Mouse (Mus musculus): ENCODE data around the gene Polr2l. TPM values are rescaled to one million over a fixed set of nuclear protein-coding genes. Genes with fewer than 3 reads are reported as not detected.

Polr2l gene
- polyA plus RNA-seq, 1 experiment: 62.3 TPM

DNA sequence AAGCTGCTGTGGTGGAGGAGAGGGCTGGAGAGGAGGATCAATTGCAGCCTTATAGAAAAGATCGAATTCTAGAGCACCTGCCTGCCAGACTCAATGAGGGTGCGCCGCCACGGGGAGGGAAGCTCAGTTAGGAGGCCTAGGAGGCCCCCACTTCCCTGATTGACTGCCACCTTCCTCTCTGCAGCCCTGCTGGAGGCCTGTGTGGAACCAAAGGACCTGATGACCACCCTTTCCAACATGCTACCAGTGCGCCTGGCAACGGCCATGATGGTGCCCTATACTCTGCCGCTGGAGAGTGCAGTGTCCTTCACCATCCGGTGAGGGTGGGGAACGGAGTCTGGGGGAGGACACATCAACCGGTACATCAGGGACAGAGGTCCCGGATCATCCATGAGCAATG is 16.3 kb downstream of the Polr2l start:
- 81% methylated on average over 11 of the region's 11 CpGs for WGBS
- TF ChIP-seq CTCF (IDR thresholded peaks at IDR 0.05; ENCODE audit: borderline replicate concordance, insufficient read depth, low read depth, low read length) (no peak), POLR2A (IDR thresholded peaks at IDR 0.05; ENCODE audit: borderline replicate concordance, insufficient read depth, low read length) (no peak)
- Histone ChIP-seq H3K27me3 (ENCODE audit: control insufficient read depth, insufficient read depth, low read length) (no peaks in the 10 kb centered on the region), H3K4me3 (replicated peaks; ENCODE audit: insufficient read depth, low read depth, low read length) (no peak overlapping the region), H3K4me1 (ENCODE audit: control insufficient read depth, insufficient read depth, low read length) (peaks cover 62% of the 10 kb centered on the region), H3K27ac (ENCODE audit: insufficient read depth, low read length) (peak overlapping the region; percentile 49)
- no peak for DNase-seq

DNA sequence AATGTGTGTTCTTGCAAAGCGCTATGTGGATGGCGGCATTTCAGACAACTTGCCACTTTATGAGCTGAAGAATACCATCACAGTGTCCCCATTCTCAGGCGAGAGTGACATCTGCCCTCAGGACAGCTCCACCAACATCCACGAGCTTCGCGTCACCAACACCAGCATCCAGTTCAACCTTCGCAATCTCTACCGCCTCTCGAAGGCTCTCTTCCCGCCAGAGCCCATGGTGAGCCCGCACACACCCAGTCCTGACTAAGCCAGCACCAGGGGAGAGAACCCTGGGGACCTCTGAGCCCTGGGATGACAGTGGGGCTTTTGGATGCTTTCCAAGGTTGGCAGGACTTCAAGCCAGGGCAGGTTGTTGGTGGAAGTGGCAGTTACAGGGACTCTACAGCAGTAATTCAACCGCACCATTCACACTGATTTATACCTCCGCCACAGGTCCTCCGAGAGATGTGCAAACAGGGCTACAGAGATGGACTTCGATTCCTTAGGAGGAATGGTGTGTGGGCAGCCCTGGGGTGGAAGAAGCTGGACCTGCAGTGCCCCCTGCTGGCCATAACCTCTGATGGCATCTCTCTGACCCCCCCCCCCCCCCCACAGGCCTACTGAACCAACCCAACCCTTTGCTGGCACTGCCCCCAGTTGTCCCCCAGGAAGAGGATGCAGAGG is 16.8 kb downstream of the Polr2l start:
- no peak overlapping the region for H3K4me3 ChIP-seq (replicated peaks; ENCODE audit: insufficient read depth, low read depth, low read length)
- peak overlapping the region; percentile 12; the same call in 1 of the 2 replicates for H3K27ac ChIP-seq (ENCODE audit: insufficient read depth, low read length)
- H3K4me1 ChIP-seq (ENCODE audit: control insufficient read depth, insufficient read depth, low read length): peaks cover 62% of the 10 kb centered on the region
- peak; percentile 55 to 65 for DNase-seq
- no peak for TF ChIP-seq POLR2A (IDR thresholded peaks at IDR 0.05; ENCODE audit: borderline replicate concordance, insufficient read depth, low read length)
- TF ChIP-seq CTCF (IDR thresholded peaks at IDR 0.05; ENCODE audit: borderline replicate concordance, insufficient read depth, low read depth, low read length): peak; percentile 63
- 63% methylated on average over 15 of the region's 15 CpGs for WGBS
- H3K27me3 ChIP-seq (ENCODE audit: control insufficient read depth, insufficient read depth, low read length): no peaks in the 10 kb centered on the region

DNA sequence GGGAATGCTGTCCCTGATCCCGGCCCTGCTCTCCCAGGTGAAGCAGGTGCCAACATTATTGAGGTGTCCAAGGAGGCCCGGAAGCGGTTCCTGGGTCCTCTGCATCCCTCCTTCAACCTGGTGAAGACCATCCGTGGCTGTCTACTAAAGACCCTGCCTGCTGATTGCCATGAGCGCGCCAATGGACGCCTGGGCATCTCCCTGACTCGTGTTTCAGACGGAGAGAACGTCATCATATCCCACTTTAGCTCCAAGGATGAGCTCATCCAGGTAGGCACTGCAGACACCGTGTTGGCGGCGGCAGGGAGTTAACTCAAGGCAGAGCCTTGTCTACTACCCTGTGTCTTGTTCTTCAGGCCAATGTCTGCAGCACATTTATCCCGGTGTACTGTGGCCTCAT is 17.7 kb downstream of the Polr2l start:
- no peaks in the 10 kb centered on the region for H3K27me3 ChIP-seq (ENCODE audit: control insufficient read depth, insufficient read depth, low read length)
- DNase-seq: peak; percentile 42 to 48
- H3K4me1 ChIP-seq (ENCODE audit: control insufficient read depth, insufficient read depth, low read length): peaks cover 58% of the 10 kb centered on the region
- no peak for TF ChIP-seq CTCF (IDR thresholded peaks at IDR 0.05; ENCODE audit: borderline replicate concordance, insufficient read depth, low read depth, low read length)
- peak overlapping the region; percentile 91 for H3K27ac ChIP-seq (ENCODE audit: insufficient read depth, low read length)
- WGBS: 50% methylated on average over 14 of the region's 14 CpGs
- H3K4me3 ChIP-seq (replicated peaks; ENCODE audit: insufficient read depth, low read depth, low read length): no peak overlapping the region

GRCm38 (mm10) chr7:141456739-141457138 is 18.2 kb downstream of the Polr2l start:
- no peak for DNase-seq
- TF ChIP-seq POLR2A (IDR thresholded peaks at IDR 0.05; ENCODE audit: borderline replicate concordance, insufficient read depth, low read length): no peak
- no peak for TF ChIP-seq CTCF (IDR thresholded peaks at IDR 0.05; ENCODE audit: borderline replicate concordance, insufficient read depth, low read depth, low read length)
- Histone ChIP-seq H3K27me3 (ENCODE audit: control insufficient read depth, insufficient read depth, low read length) (no peaks in the 10 kb centered on the region), H3K27ac (ENCODE audit: insufficient read depth, low read length) (peak overlapping the region; percentile 91), H3K4me1 (ENCODE audit: control insufficient read depth, insufficient read depth, low read length) (peaks cover 55% of the 10 kb centered on the region), H3K4me3 (replicated peaks; ENCODE audit: insufficient read depth, low read depth, low read length) (peak overlapping the region; percentile 72)
- WGBS: 62% methylated on average over 6 of the region's 6 CpGs

- DNase-seq: peak; percentile 77 to 78
- peak overlapping the region; percentile 72 for H3K4me3 ChIP-seq (replicated peaks; ENCODE audit: insufficient read depth, low read depth, low read length)
- 1% methylated on average over 23 of the region's 23 CpGs for WGBS
- H3K27me3 ChIP-seq (ENCODE audit: control insufficient read depth, insufficient read depth, low read length): no peaks in the 10 kb centered on the region
- peak overlapping the region; percentile 91 for H3K27ac ChIP-seq (ENCODE audit: insufficient read depth, low read length)
- H3K4me1 ChIP-seq (ENCODE audit: control insufficient read depth, insufficient read depth, low read length): peaks cover 52% of the 10 kb centered on the region
- TF ChIP-seq CTCF (IDR thresholded peaks at IDR 0.05; ENCODE audit: borderline replicate concordance, insufficient read depth, low read depth, low read length): no peak
- peak; percentile 35; the same call in 1 of the 2 replicates for TF ChIP-seq POLR2A (IDR thresholded peaks at IDR 0.05; ENCODE audit: borderline replicate concordance, insufficient read depth, low read length)
Measured at GRCm38 (mm10) chr7:141455610-141456314, 19.2 kb downstream of the Polr2l start.

GRCm38 (mm10) chr7:141454967-141455551 is 19.9 kb downstream of the Polr2l start, which contains the start of gene Pnpla2:
TSS of gene Pnpla2 (plus strand) at chr7:141455198.
- WGBS: under 1% methylated on average over 45 of the region's 45 CpGs
- DNase-seq: peak; percentile 89 to 90
- Histone ChIP-seq H3K4me3 (replicated peaks; ENCODE audit: insufficient read depth, low read depth, low read length) (peak within 1 kb of the TSS; percentile 72), H3K4me1 (ENCODE audit: control insufficient read depth, insufficient read depth, low read length) (peaks cover 45% of the 10 kb centered on the region), H3K27ac (ENCODE audit: insufficient read depth, low read length) (peak within 1 kb of the TSS; percentile 91), H3K27me3 (ENCODE audit: control insufficient read depth, insufficient read depth, low read length) (no peaks in the 10 kb centered on the region)
- TF ChIP-seq CTCF (IDR thresholded peaks at IDR 0.05; ENCODE audit: borderline replicate concordance, insufficient read depth, low read depth, low read length) (no peak), POLR2A (IDR thresholded peaks at IDR 0.05; ENCODE audit: borderline replicate concordance, insufficient read depth, low read length) (peak; percentile 75)

GRCm38 (mm10) chr7:141453636-141454035 is 21.3 kb downstream of the Polr2l start:
- Histone ChIP-seq H3K4me1 (ENCODE audit: control insufficient read depth, insufficient read depth, low read length) (peaks cover 31% of the 10 kb centered on the region), H3K4me3 (replicated peaks; ENCODE audit: insufficient read depth, low read depth, low read length) (no peak overlapping the region), H3K27me3 (ENCODE audit: control insufficient read depth, insufficient read depth, low read length) (no peaks in the 10 kb centered on the region), H3K27ac (ENCODE audit: insufficient read depth, low read length) (no peak overlapping the region)
- no peak for DNase-seq
- 88% methylated on average over 2 of the region's 2 CpGs for WGBS
- TF ChIP-seq CTCF (IDR thresholded peaks at IDR 0.05; ENCODE audit: borderline replicate concordance, insufficient read depth, low read depth, low read length) (no peak), POLR2A (IDR thresholded peaks at IDR 0.05; ENCODE audit: borderline replicate concordance, insufficient read depth, low read length) (no peak)

Measured in cerebellum, adult 2 months (tissue).